Mouse (Mus musculus) heart, adult 2 months (tissue): Measurements from ENCODE around the gene Dcst2.

Experiments used
- EP300 ChIP-seq: fragments of 200-500 bp; IDR thresholded peaks from 2 replicates; pipeline ENCODE4 v1.6.1; 2011; ENCODE audit warnings: low read depth, low read length, control low read depth; ENCODE audit not compliant: insufficient read depth
- POLR2A ChIP-seq: fragments of 200-500 bp; IDR thresholded peaks from 2 replicates; pipeline ENCODE4 v1.6.1; 2011; ENCODE audit warnings: mild to moderate bottlenecking, low read depth, low read length, control low read depth; ENCODE audit not compliant: insufficient read depth

DNA sequence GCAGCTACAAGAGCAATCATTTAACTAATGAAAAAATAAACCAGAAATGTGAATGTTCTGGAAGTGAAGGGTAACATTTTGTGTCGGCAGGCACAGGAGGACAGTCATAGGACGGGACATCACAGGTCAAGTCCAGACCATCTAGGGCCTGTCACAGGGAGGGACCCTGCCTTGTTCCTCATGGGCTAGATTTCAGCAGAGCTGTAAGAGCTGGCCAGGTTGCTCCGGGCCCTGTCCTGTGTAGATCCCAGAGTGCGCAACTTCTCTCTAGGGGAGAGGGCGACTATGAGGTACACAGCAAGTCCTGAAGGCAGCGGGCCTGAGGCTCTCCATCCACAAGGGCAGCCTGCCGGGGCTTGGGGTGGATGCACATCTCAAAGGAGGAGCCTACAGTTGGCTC lies at the start of gene Dcst2:
- no peak for TF ChIP-seq POLR2A
- TF ChIP-seq EP300, result no peak
